Mouse (Mus musculus) heart, postnatal 4 days (tissue): ENCODE data around the gene Foxk1. TPM values are rescaled to one million over a fixed set of nuclear protein-coding genes. Genes with fewer than 3 reads are reported as not detected.

ENCODE experiments used
- DNase-seq: peaks from one replicate; pipeline ENCODE4 v3.0.0; 2021
- total RNA-seq, 2 experiments: library from RNA; stranded (reverse); gene quantifications; 2 replicates each; pipeline ENCODE4 v1.2.3; 2021

Foxk1 gene
- total RNA-seq, 2 experiments from 2014 or later = 18.2 to 19.0 TPM

GRCm38 (mm10) chr5:142444791-142445531 is 43.7 kb downstream of the Foxk1 start:
- peak; percentile 57 for DNase-seq

- no peak for DNase-seq
Observed at GRCm38 (mm10) chr5:142445709-142446108, 44.4 kb downstream of the Foxk1 start.

- DNase-seq = peak; percentile 94
Observed at GRCm38 (mm10) chr5:142448076-142448475, 46.8 kb downstream of the Foxk1 start.

DNA sequence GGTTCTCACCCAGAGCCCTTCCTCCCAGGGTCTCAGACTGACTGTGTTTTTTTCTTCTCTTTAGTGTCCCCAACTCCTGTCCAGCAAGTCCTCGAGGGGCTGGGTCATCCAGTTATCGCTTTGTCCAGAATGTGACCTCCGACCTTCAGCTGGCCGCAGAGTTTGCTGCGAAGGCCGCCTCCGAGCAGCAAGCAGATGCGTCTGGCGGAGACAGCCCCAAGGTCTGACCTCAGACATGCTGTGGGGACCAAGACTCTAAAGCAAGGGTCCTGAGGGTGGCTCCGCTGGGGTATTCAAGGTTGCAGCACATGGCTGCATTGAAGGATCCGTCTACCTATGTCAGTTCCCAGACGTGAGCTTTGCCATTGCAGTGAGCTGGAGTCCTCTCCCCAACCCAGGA is 47.3 kb downstream of the Foxk1 start:
- DNase-seq = no peak

- no peak for DNase-seq
Observed at GRCm38 (mm10) chr5:142450846-142451245, 49.5 kb downstream of the Foxk1 start.

- DNase-seq = no peak
Observed at GRCm38 (mm10) chr5:142451759-142452158, 50.5 kb downstream of the Foxk1 start.

DNA sequence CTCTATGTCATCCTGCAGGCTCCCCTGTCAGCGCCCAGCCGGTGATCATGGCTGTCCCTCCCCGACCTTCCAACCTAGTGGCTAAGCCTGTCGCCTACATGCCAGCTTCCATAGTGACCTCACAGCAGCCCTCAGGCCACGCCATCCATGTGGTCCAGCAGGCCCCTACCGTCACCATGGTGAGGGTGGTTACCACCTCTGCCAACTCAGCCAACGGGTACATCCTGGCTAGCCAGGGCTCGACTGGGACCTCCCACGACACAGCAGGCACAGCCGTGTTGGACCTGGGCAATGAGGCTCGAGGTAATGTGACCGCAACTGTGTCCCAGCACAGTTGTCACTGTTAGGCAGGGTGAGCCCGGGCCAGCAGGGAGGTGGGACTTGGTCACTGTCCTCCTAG is 52.4 kb downstream of the Foxk1 start:
- DNase-seq = no peak

- DNase-seq = no peak
Observed at GRCm38 (mm10) chr5:142456318-142456717, 55.0 kb downstream of the Foxk1 start.

DNA sequence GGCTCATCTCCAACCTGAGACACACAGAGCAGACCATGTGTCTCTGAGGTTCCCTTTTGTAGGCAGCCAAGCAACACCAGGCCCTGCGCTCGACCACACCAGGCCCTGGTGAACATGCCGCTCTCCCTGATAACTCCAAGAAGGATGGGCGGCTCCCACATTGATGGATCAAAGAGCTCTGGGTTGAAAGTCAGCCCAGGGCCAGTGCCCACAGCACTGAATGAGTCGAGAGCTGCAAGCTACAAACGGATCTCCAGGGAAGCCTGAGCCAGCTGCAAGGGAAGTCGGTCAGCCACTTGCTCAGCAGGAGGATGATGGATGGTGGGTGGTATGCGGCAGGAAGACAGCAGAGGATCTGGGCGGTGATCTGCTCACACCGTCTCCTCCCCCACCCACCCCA is 56.0 kb downstream of the Foxk1 start:
- peak; percentile 37 for DNase-seq

DNA sequence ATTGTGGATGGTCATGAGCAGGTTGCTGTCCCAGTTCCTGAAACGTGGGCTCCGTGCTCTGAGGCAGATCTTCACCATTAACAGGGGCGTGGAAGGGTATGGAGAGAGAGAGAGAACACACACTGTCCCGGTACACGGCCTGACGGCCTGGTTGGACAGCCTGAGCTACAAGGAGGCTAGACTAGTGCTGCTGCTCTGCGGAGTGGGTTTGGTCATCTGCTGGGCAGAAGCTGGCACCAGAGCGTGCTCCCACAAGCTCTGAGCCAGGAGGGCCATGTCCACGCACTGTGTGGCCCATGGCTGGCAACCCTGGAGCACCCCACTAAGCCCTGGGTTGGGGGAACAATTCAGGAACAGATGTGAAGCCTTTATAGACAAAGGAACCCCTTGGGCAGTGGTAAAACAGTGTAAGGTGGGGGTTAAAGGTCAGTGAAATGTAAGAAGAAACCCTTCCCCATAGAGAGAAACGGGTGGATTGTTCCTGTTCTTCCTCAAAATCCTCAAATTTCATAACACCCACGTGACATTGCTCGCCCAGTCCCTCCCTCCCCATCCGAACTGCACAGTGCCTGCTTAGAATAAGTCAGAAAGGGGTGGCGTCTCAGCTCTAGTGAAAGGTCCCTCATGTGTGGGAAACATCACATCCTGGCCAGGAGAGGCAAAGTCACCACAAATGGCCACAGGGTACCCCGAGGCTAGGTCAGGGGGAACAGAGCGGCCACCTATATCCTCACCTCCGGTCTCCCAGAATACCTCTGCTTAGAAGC is 57.7 kb downstream of the Foxk1 start:
- no peak for DNase-seq

- no peak for DNase-seq
Observed at GRCm38 (mm10) chr5:142459834-142460233, 58.5 kb downstream of the Foxk1 start.

DNA sequence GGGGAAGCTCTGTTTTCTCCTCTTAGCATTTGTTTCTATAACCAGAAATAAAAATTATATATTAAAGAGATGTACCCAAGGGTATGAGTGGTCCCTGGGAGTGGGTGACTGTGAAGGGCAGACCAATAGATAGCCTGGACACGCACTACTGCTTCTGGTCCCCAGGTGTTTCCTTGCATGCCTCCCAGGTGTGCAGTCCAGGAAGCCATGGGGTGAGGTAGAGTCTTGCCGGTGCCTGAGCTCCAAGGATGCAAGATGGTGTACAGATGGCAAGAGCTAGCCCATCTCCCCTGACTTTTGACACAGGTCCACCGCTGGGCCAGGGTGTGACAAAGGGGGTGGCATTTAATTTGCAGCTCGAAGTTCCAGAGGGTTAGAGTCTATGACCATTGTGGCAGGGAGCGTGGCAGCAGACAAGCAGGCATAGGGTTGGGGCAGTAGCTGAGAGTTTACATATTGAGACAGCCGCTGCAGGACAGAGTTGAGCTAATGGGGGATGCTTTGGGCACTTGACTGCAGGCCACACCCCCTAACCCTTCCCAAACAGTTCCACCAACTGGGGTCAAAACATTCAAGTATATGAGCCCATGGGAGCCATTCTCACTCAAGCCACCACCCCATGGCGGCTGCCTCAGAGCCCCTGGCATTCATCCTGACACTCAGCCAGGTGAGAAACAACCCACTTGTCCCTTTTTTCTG is 60.8 kb downstream of the Foxk1 start:
- no peak for DNase-seq

GRCm38 (mm10) chr5:142462641-142462948 is 61.3 kb downstream of the Foxk1 start:
- no peak for DNase-seq

DNA sequence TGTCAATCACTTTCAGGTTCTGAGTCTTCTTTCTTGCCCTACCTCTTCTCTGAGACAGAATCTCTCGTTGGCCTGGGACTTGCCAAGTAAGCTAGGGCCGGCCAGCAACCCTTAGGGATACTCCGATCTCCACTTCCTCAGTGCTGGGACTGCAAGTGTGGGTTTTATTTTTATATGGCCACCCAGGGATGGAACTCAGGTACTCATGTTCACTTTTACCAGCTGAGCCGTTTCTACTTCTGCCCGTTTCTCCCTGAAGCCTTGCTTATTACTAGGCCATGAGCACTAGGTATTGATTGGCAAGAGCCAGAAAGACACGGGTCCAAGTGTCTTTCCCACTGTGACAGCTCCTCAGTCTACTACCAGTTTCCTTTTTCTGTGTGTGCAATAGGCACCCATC is 61.7 kb downstream of the Foxk1 start:
- DNase-seq = no peak

DNA sequence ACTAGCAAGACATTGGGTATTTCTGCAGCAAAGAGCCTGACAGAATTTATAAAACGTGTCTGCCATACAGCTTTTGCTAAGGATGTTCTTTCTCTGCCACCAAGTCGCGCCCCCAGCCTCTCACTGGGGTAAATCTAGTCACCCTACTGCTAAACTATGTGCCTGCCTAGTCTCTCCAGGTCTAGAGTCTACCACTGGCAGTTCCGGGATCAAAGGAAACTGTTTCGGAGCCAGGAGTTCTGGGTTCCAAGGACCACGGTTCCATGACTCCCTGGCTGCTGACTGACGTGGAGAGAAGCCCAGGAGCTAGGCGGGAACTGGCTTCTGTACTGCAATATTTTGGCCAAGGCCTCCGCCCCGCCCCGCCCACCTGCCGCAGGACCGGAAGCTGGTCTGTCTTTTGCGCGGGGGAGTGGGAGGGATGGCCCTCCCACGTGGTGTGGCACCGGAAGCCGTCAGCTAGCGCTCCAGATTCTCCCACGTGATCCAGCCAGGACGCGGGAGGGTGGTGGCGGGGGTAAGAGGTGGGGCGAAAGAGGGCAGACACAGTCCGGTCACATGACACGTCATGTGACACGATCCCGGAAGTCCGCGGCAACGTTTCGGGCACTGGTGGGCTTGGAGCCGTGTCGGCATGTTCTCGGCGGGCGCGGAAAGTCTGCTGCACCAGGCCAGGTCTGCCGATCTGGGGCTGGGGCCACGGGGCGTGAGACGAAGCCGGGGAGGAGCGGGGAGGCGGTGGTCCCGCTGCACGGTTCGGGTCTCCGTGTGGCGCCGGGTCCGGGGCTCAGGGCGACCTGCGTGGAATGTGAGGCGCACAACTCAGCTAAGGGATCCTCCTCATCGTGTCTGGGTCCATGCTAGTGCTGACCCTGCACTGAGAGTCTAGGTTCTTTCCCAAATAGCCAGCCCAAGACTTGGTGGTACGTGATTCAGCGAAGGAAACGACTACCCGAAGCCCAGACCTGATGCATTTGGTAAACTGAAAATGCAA is 62.5 kb downstream of the Foxk1 start, which contains the start of gene Ap5z1:
Gene Ap5z1, plus strand, starts transcription at position 484 of the 994 bp plus-strand sequence.
- peak; percentile 94 for DNase-seq

GRCm38 (mm10) chr5:142468375-142468774 is 67.1 kb downstream of the Foxk1 start:
- DNase-seq = no peak

GRCm38 (mm10) chr5:142469796-142470195 is 68.5 kb downstream of the Foxk1 start:
- DNase-seq = peak; percentile 69

- DNase-seq = no peak
Observed at GRCm38 (mm10) chr5:142473696-142474095, 72.4 kb downstream of the Foxk1 start.

GRCm38 (mm10) chr5:142475669-142476068 is 74.4 kb downstream of the Foxk1 start:
- no peak for DNase-seq

GRCm38 (mm10) chr5:142477346-142477745 is 76.0 kb downstream of the Foxk1 start:
- peak; percentile 57 for DNase-seq

DNA sequence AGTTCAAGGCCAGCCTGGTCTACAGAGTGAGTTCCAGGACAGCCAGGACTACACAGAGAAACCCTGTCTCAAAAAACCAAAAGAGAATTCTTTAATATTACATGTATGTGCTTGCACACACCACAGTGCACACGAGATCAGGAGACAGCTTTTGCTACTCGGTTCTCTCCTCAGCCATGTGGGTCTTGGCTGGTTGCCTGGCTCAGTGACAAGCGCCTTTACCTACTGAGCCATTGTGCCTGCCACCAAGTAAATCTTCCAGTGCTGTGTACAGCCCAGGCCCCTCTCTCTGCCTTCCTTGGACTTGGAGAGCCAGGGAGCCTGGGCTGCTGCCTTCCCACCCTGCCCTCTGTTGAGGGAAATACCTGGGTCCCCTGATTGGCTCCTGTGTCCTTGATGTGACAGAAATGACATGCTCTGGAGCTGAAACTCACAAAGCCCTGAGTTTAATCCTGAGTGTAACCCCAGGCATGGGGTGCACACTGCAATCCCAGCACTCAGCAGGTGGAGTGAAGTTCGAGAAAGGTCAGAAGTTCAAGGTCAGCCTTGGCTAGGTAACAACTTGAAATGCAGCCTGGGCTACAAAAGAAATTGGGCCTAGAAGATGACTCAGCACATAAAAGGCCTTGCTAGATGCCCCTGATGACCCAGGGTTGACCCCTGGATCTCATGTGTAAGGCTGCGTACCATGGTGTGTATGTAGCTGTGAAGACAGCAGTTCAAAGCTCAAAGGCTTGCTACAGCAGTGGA is 76.7 kb downstream of the Foxk1 start:
- DNase-seq = no peak
